Mouse (Mus musculus): Measurements from ENCODE around the gene Hs3st3b1. TPM values are rescaled to one million over a fixed set of nuclear protein-coding genes. Genes with fewer than 3 reads are reported as not detected.

The Hs3st3b1 gene
- polyA plus RNA-seq, 1 experiment from 2014 or later: 4.2 TPM

DNA sequence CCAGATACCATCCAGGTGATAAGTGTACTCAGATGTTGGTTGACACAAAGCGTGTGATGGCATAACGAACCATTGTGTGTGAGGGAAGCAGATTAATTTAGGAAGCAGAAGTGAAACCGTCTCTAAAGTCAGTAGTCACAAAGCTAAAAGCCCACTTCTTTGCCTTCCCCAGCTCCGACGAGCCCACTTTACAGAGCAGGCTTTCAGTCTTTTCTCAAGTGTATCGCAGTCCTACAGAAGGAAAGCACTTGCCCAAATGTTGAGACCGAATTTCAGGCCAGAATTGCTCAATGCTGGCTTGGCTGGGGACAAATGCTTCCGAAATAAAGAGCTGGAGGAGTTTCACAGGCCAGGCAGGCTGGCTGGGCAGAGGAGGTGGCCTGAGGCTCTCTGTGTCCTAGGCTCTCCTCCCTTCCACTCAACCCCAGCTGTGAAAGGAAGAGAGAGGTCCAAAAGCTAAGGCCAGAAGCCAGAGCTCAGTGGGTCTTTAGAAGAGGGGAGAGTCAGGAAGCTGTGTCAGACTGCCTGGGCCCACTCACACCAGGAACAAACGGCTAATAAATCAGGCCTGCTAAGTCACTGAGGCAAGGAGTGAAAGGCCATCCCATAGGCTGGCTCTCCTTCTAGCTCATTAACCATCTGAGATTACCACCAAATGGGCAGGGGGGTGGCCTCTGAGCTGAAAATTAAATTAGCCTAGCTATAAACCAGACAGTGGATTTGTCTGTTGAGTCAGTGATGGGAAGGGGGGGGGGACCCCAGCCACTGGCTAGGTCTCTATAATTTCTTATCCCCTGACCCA is 15.3 kb downstream of the Hs3st3b1 start:
- Histone ChIP-seq H3K27me3 (ENCODE audit: control insufficient read depth, insufficient read depth, low read length) (no peaks in the 10 kb centered on the region), H3K27ac (ENCODE audit: low read depth, low read length) (no peak overlapping the region), H3K4me2 (no peak overlapping the region), H3K36me3 (ENCODE audit: control insufficient read depth, insufficient read depth, low read length) (no peaks in the 10 kb centered on the region), H3K4me3 (ENCODE audit: low read depth, low read length) (no peak overlapping the region), H3K4me1 (ENCODE audit: control insufficient read depth, insufficient read depth, low read length) (peaks cover 10% of the 10 kb centered on the region), H3K9ac (ENCODE audit: low read depth, low read length) (no peak overlapping the region), H3K9me3 (replicated peaks; ENCODE audit: control insufficient read depth, low read length) (no peaks in the 10 kb centered on the region)
- WGBS (ENCODE audit: insufficient replicate concordance): 69% methylated on average over 9 of the region's 9 CpGs
- ATAC-seq (replicated peaks; ENCODE audit: insufficient number of reproducible peaks, low FRiP score, low TSS enrichment): no peak

DNA sequence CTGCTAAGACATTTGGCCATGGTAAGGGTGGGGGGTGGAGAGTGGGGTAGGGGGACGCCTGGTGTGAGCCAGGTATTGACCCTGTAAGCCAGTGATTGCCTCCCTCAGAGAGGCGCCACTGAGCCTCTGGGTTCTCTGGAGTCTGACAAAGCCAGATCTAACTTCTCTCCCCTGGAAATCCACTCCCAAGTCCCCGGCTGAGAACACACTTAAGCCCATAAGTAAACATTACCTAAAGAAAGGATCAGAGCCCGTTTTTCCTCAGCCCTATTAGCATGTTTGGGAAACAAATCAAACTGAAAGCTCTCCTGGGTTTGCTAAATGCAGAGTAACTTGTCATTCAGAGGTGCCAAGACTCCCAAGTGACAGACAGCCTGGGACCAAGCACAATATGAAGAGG is 17.3 kb downstream of the Hs3st3b1 start:
- Histone ChIP-seq H3K9ac (ENCODE audit: low read depth, low read length) (no peak overlapping the region), H3K4me3 (ENCODE audit: low read depth, low read length) (no peak overlapping the region), H3K9me3 (replicated peaks; ENCODE audit: control insufficient read depth, low read length) (no peaks in the 10 kb centered on the region), H3K4me2 (no peak overlapping the region), H3K27me3 (ENCODE audit: control insufficient read depth, insufficient read depth, low read length) (no peaks in the 10 kb centered on the region), H3K36me3 (ENCODE audit: control insufficient read depth, insufficient read depth, low read length) (no peaks in the 10 kb centered on the region), H3K27ac (ENCODE audit: low read depth, low read length) (no peak overlapping the region), H3K4me1 (ENCODE audit: control insufficient read depth, insufficient read depth, low read length) (no peaks in the 10 kb centered on the region; the same call in 1 of the 2 replicates)
- no peak for ATAC-seq (replicated peaks; ENCODE audit: insufficient number of reproducible peaks, low FRiP score, low TSS enrichment)
- WGBS (ENCODE audit: insufficient replicate concordance): 44% methylated on average over 4 of the region's 4 CpGs

DNA sequence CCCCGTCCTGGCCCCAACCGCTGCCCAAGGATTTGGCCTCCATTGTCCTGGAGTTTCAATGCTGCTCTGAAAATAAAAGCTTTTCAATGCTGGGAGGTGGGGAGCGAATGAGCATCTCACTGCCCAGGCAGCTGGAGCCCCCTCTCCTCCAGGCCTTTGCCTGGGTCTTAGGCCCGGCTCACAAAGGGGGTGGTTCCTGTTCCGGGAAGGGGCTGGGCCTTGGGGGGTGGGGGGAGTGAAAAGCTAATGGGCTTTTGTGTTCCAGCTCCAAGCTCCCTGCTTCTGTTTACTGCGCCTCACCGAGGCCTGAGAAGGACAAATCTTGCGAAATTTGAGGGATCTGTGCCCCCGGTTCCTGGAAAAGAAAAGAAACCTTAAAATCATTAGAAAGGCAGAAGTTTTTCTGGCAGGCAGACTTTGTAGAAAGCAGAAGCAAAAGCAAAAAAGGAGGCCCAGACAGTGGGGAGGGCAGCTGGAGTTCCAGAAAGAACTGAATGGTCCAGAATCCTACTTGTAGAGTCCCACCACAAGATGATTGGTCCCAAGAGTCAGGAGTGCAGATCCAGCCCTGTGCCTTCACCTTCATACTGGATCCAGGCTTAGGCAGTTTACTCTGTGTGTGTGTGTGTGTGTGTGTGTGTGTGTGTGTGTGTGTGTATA is 23.5 kb downstream of the Hs3st3b1 start:
- Histone ChIP-seq H3K9ac (ENCODE audit: low read depth, low read length) (no peak overlapping the region), H3K27ac (ENCODE audit: low read depth, low read length) (no peak overlapping the region), H3K27me3 (ENCODE audit: control insufficient read depth, insufficient read depth, low read length) (no peaks in the 10 kb centered on the region), H3K4me2 (no peak overlapping the region), H3K36me3 (ENCODE audit: control insufficient read depth, insufficient read depth, low read length) (no peaks in the 10 kb centered on the region; the same call in 1 of the 2 replicates), H3K4me3 (ENCODE audit: low read depth, low read length) (no peak overlapping the region), H3K4me1 (ENCODE audit: control insufficient read depth, insufficient read depth, low read length) (no peaks in the 10 kb centered on the region), H3K9me3 (replicated peaks; ENCODE audit: control insufficient read depth, low read length) (no peaks in the 10 kb centered on the region)
- ATAC-seq (replicated peaks; ENCODE audit: insufficient number of reproducible peaks, low FRiP score, low TSS enrichment): no peak
- 45% methylated on average over 9 of the region's 9 CpGs for WGBS (ENCODE audit: insufficient replicate concordance)

DNA sequence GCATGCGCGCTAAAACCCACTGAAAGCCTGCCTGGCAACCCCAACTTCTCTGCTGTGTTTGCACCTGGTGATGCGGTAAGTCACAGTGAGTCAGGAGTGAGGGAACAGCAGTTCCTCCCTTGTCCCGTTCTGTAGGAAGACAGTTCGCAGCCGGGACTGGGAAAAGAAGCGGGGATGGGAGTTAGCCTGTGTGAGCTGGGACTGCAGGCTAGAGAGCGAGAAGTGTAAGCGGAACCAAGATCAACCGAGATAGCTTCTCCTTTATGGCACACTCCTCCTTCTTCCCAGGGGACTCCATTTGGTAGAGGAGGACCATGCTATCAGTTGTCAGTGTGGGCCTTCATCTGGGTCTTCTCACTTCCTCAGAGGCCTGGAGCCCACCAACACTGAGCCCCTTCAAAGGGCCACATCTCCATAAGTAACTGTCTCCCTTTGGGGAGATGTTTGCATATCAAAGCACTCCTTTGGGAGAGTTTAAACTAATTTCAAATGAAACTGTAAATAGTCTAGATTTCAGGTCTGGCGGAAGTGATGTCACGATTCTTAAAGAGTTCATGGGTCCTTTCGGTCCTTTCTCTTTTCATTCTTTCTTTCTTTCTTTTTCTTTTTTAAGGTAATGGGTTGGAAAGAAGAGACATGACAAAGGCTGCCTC is 24.1 kb downstream of the Hs3st3b1 start:
- H3K4me3 ChIP-seq (ENCODE audit: low read depth, low read length): no peak overlapping the region
- no peaks in the 10 kb centered on the region for H3K4me1 ChIP-seq (ENCODE audit: control insufficient read depth, insufficient read depth, low read length)
- H3K27ac ChIP-seq (ENCODE audit: low read depth, low read length): no peak overlapping the region
- WGBS (ENCODE audit: insufficient replicate concordance): 60% methylated on average over 13 of the region's 13 CpGs
- no peaks in the 10 kb centered on the region for H3K9me3 ChIP-seq (replicated peaks; ENCODE audit: control insufficient read depth, low read length)
- H3K27me3 ChIP-seq (ENCODE audit: control insufficient read depth, insufficient read depth, low read length): no peaks in the 10 kb centered on the region
- no peak for ATAC-seq (replicated peaks; ENCODE audit: insufficient number of reproducible peaks, low FRiP score, low TSS enrichment)
- H3K36me3 ChIP-seq (ENCODE audit: control insufficient read depth, insufficient read depth, low read length): no peaks in the 10 kb centered on the region; the same call in 1 of the 2 replicates
- no peak overlapping the region for H3K4me2 ChIP-seq
- no peak overlapping the region for H3K9ac ChIP-seq (ENCODE audit: low read depth, low read length)

DNA sequence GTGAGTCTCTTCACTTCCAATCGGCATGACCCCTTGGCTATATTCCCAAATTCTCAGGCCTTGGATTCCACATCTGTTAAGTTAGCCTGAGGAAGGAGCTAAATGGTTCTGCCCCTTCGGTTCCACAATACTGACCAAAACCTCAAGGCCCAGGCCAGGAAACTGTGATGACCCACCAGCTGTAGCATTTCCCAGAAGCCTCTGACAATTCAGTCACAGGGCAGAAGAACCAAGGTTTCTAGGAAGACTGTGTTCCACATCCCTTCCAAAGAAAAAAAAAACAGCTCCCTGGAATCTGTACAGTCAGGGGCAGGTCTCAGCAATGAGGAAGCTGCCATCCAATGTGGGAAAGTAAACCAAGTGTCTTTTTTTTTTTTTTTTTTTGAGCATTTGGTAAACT is 25.1 kb downstream of the Hs3st3b1 start:
- no peak overlapping the region for H3K27ac ChIP-seq (ENCODE audit: low read depth, low read length)
- no peak overlapping the region for H3K9ac ChIP-seq (ENCODE audit: low read depth, low read length)
- H3K36me3 ChIP-seq (ENCODE audit: control insufficient read depth, insufficient read depth, low read length): no peaks in the 10 kb centered on the region; the same call in 1 of the 2 replicates
- H3K4me3 ChIP-seq (ENCODE audit: low read depth, low read length): no peak overlapping the region
- H3K4me2 ChIP-seq: no peak overlapping the region
- H3K4me1 ChIP-seq (ENCODE audit: control insufficient read depth, insufficient read depth, low read length): no peaks in the 10 kb centered on the region
- WGBS (ENCODE audit: insufficient replicate concordance): 85% methylated on average over 2 of the region's 2 CpGs
- no peaks in the 10 kb centered on the region for H3K9me3 ChIP-seq (replicated peaks; ENCODE audit: control insufficient read depth, low read length)
- no peak for ATAC-seq (replicated peaks; ENCODE audit: insufficient number of reproducible peaks, low FRiP score, low TSS enrichment)
- no peaks in the 10 kb centered on the region for H3K27me3 ChIP-seq (ENCODE audit: control insufficient read depth, insufficient read depth, low read length)

DNA sequence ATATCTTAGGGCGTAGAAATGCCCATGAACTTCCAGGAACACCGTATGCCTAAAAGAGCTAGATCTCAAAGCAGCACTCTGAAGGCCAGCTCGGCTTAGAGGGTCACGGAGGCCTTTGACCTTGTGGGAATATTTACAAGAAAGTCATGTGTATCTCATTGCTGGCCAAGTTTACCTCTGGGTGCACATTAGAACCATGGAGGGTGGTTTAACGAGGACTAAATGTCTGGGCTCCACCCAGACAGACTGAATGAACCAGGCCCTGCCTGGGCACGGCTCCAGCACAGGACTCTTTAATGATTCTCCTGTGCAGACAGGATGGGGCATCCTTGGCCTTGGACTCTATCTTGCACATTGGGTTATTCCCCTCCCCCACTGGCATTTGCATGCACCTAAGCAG is 27.9 kb downstream of the Hs3st3b1 start:
- WGBS (ENCODE audit: insufficient replicate concordance): 72% methylated on average over 6 of the region's 6 CpGs
- Histone ChIP-seq H3K4me3 (ENCODE audit: low read depth, low read length) (no peak overlapping the region), H3K9ac (ENCODE audit: low read depth, low read length) (no peak overlapping the region), H3K27me3 (ENCODE audit: control insufficient read depth, insufficient read depth, low read length) (no peaks in the 10 kb centered on the region), H3K36me3 (ENCODE audit: control insufficient read depth, insufficient read depth, low read length) (no peaks in the 10 kb centered on the region; the same call in 1 of the 2 replicates), H3K9me3 (replicated peaks; ENCODE audit: control insufficient read depth, low read length) (no peaks in the 10 kb centered on the region), H3K4me2 (no peak overlapping the region), H3K4me1 (ENCODE audit: control insufficient read depth, insufficient read depth, low read length) (no peaks in the 10 kb centered on the region), H3K27ac (ENCODE audit: low read depth, low read length) (no peak overlapping the region)
- no peak for ATAC-seq (replicated peaks; ENCODE audit: insufficient number of reproducible peaks, low FRiP score, low TSS enrichment)

DNA sequence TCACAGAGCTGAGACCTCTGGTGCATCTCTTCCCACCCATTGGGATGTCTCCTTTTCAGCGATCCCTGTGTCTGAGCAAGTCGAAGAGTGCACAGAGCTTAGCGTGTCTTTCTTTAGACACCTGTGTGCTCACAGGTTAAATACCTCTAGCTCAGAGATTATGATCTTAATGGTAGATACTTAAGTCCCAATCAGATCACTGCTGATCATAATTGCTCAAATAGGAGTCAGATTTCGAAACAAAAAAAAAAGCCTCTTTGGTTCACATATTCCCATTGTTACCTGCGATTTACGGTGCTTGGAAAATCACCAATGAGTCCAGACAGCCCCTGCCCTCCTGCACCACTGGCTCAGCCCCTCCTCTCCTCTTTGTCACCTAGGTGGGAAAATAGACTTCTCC is 28.5 kb downstream of the Hs3st3b1 start:
- no peaks in the 10 kb centered on the region for H3K27me3 ChIP-seq (ENCODE audit: control insufficient read depth, insufficient read depth, low read length)
- no peaks in the 10 kb centered on the region for H3K9me3 ChIP-seq (replicated peaks; ENCODE audit: control insufficient read depth, low read length)
- H3K9ac ChIP-seq (ENCODE audit: low read depth, low read length): no peak overlapping the region
- no peak overlapping the region for H3K27ac ChIP-seq (ENCODE audit: low read depth, low read length)
- no peak overlapping the region for H3K4me2 ChIP-seq
- no peak overlapping the region for H3K4me3 ChIP-seq (ENCODE audit: low read depth, low read length)
- 86% methylated on average over 6 of the region's 6 CpGs for WGBS (ENCODE audit: insufficient replicate concordance)
- no peaks in the 10 kb centered on the region; the same call in 1 of the 2 replicates for H3K36me3 ChIP-seq (ENCODE audit: control insufficient read depth, insufficient read depth, low read length)
- no peak for ATAC-seq (replicated peaks; ENCODE audit: insufficient number of reproducible peaks, low FRiP score, low TSS enrichment)
- H3K4me1 ChIP-seq (ENCODE audit: control insufficient read depth, insufficient read depth, low read length): no peaks in the 10 kb centered on the region

DNA sequence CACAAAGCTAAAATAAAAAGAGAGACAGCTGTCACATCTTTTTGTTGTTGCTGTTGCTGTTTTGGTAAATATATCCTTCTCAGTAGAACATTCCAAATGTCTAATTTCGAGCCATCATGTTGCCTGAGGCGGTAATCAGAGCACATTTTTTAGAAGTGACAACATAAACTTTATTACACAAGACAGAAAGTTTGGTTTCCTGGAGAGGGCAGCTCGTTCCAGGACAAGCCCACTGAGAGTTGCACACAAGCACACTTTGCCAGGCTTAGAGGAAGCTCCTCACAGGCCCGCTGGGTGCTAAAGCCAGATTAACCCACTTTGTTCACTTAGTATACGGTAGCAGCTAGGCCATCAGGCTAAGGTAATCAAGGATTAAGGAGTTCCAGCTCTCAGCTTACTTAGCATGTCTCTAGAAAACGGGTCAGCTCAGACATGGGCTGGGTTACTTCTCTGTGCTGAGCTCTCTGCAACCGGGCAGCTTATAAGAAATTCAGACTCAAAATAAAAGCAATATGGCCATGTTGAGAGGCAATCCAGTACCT is 30.5 kb downstream of the Hs3st3b1 start:
- no peak overlapping the region for H3K4me3 ChIP-seq (ENCODE audit: low read depth, low read length)
- H3K27me3 ChIP-seq (ENCODE audit: control insufficient read depth, insufficient read depth, low read length): no peaks in the 10 kb centered on the region
- no peak overlapping the region for H3K4me2 ChIP-seq
- no peaks in the 10 kb centered on the region for H3K9me3 ChIP-seq (replicated peaks; ENCODE audit: control insufficient read depth, low read length)
- no peak overlapping the region for H3K9ac ChIP-seq (ENCODE audit: low read depth, low read length)
- H3K27ac ChIP-seq (ENCODE audit: low read depth, low read length): no peak overlapping the region
- no peak for ATAC-seq (replicated peaks; ENCODE audit: insufficient number of reproducible peaks, low FRiP score, low TSS enrichment)
- H3K4me1 ChIP-seq (ENCODE audit: control insufficient read depth, insufficient read depth, low read length): no peaks in the 10 kb centered on the region
- no peaks in the 10 kb centered on the region; the same call in 1 of the 2 replicates for H3K36me3 ChIP-seq (ENCODE audit: control insufficient read depth, insufficient read depth, low read length)
- 58% methylated on average over 7 of the region's 7 CpGs for WGBS (ENCODE audit: insufficient replicate concordance)
